Mouse (Mus musculus) left cerebral cortex, adult 8-10 months (tissue): ENCODE data around the gene Ppm1j. TPM values are rescaled to one million over a fixed set of nuclear protein-coding genes. Genes with fewer than 3 reads are reported as not detected.
"Not testable (repeated sequence)": the region's sequence is repeated elsewhere in the genome, so short reads cannot be mapped to it uniquely, and the experiment has no call there.

ENCODE experiments used
- DNase-seq, 2 experiments: peaks; one replicate each; pipeline ENCODE4 v3.0.0; 2022; ENCODE audit warnings: low spot score in 2 of 2
- total RNA-seq, 4 experiments: library from RNA; stranded (reverse); gene quantifications; 2 replicates each; pipeline ENCODE4 v1.2.4; 2022

Ppm1j gene
- total RNA-seq, 4 experiments from 2014 or later, result 0.70 to 1.3 (median 1.1) TPM

DNA sequence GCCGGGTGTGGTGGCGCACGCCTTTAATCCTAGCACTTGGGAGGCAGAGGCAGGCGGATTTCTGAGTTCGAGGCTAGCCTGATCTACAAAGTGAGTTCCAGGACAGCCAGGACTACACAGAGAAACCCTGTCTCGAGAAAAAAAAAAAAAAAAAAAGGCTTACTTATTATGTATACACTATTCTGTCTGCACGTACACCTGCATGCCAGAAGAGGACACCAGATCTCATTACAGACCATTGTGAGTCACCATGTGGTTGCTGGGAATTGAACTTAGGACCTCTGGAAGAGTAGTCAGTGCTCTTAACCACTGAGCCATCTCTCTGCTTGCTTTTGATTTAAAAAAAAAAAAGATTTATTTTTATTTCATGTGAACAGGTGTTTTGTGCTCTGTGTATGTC is 32.4 kb downstream of the Ppm1j start:
- DNase-seq, result not testable (repeated sequence)

GRCm38 (mm10) chr3:104814746-104815145 is 33.9 kb downstream of the Ppm1j start:
- no peak for DNase-seq

GRCm38 (mm10) chr3:104815346-104815745 is 34.5 kb downstream of the Ppm1j start:
- no peak for DNase-seq

DNA sequence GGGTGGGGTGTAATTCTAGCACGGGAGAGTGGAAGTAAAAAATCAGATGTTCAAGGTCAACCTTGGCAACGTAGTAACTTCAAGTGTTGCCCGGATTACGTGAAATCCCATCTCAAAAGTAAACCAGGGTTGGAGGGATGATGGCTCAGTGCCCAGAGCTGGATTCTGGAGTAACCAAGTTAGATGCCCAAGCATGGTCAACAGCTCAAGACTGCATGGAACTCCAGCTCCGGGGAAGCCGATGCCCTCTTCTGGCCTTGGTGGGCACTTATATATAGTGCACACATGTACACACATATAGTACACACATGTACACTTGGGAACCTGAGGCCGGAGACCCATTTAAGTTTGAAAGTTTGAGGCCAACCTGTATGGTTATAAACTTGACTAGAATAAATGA is 35.3 kb downstream of the Ppm1j start:
- no peak for DNase-seq

- DNase-seq, result peak in 1 of 2 experiments; percentile 29
Measured at GRCm38 (mm10) chr3:104817481-104817990, 36.7 kb downstream of the Ppm1j start.

DNA sequence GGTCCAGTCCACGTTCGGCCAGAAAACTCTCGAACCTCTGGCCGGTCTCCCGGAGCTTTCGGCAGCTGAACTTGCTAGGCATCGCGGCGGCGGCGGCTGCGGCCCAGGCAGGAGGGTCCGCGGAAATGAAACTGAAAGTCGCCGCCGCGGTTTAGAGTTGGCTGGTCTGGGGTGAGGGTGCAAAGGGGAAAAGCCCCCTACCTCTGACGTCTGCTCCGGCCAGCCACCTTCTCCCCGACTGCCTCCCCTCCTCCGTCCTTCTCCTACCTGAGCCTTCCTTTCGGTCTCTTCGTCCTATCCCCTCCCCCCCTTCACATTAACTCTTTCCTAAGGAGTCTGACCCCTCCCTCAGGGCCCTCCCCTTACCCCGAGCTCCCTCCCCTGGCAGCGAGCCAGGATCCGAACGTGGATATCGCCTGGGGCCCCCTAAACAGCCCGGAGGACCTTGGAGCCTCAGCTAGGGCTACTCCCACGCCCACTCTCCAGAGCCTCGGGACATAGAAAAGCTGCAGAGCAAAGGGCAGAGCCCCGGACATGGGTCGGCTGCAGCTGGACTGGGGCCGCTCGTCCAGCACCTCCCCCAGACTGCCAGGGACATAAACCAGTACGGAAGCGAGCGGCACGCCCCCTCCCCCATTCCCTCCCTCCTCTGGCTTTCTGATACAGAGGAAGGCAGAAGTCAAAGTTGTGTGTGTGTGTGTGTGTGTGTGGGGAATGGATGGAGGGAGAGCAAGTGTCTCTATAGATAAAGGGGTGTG is 37.3 kb downstream of the Ppm1j start, which contains the start of gene Mov10:
Mov10 (minus strand) TSS at position 573 of the 758 bp plus-strand sequence.
- peak in 1 of 2 experiments; percentile 22 for DNase-seq

GRCm38 (mm10) chr3:104818749-104819134 is 37.9 kb downstream of the Ppm1j start:
- no peak for DNase-seq

DNA sequence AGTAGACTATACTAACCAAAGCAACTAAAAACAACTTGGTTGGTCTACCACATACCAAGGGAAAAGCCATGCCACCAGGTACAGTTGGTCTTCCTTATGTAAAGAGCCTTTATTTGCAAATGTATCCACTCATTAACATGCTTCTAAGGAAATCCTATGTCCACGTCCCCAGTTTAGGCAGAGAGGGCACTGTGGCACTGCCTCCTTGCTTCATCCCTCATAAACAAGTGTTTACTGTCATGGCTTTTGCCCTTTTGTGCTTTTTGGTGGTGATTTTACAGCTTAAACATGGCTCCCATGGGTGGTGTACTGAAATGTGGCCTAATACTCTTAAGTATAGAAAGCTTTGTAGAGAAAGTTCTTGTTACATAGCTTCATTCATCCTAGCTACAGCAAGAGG is 39.6 kb downstream of the Ppm1j start:
- DNase-seq, result no peak

DNA sequence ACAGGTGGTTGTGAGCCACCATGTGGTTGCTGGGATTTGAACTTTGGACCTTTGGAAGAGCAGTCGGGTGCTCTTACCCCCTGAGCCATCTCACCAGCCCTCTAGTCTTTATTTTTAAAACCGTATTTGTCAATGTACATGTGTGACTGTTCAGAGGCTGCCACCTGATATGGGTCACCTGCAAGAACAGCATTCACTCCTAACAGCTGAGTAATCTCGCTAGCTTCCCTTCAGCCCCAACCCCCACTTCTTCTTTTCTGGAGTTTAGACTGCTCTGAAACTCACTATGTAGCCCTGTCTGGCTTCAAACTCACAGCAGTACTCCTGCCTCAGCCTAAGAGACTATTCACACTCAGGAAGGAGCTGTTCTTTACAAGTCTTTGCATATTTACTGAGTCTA is 41.6 kb downstream of the Ppm1j start:
- no peak for DNase-seq

Other genes starting within 250 kb of the Ppm1j start
- 10 to 100 TPM; 19.6 to 26.0 (median 21.9) TPM for gene Slc16a1, start 142.4 kb upstream of the Ppm1j start, total RNA-seq
- gene Fam19a3, start 784 bp downstream of the Ppm1j start, total RNA-seq, result under 1 TPM; 0.08 to 0.49 (median 0.23) TPM
- gene Rhoc, start 7.3 kb downstream of the Ppm1j start, total RNA-seq, result 10 to 100 TPM; 27.8 to 37.9 (median 30.3) TPM
- gene Mov10, start 37.5 kb downstream of the Ppm1j start, total RNA-seq, result 10 to 100 TPM in 2 of 4 experiments, 1 to 10 TPM in 2; 8.4 to 12.5 (median 9.4) TPM
- gene St7l, start 82.9 kb downstream of the Ppm1j start, total RNA-seq, result 10 to 100 TPM; 32.3 to 49.5 (median 38.6) TPM
- gene Capza1, start 83.4 kb downstream of the Ppm1j start, total RNA-seq, result 10 to 100 TPM; 26.1 to 41.8 (median 33.4) TPM
- gene Wnt2b, start 180.9 kb downstream of the Ppm1j start, total RNA-seq, result 1 to 10 TPM; 1.5 to 1.6 (median 1.6) TPM